Mouse (Mus musculus) forebrain, postnatal 0 days (tissue): Measurements from ENCODE around the gene Zdhhc1. TPM values are rescaled to one million over a fixed set of nuclear protein-coding genes. Genes with fewer than 3 reads are reported as not detected.

Experiments used
- ATAC-seq: fragments of 200-750 bp; cut with Nextera tagmentation; 2 replicates; pipeline ENCODE4 v1.8.0; 2017; ENCODE audit warnings: mild to moderate bottlenecking, moderate library complexity
- DNase-seq: peaks from one replicate; pipeline ENCODE4 v3.0.0-alpha.2; 2015
- H3K27ac ChIP-seq: fragments of 300-500 bp; sonication (generic); 2 replicates; pipeline ENCODE4 v1.5.1; 2014; ENCODE audit warnings: low read depth, mild to moderate bottlenecking, antibody characterized with exemption, low read length, moderate library complexity, mixed read lengths
- H3K27me3 ChIP-seq: fragments of 300-500 bp; sonication (generic); 2 replicates; pipeline ENCODE4 v1.6.1; 2014; ENCODE audit warnings: mild to moderate bottlenecking, low read length, mixed read lengths; ENCODE audit not compliant: insufficient read depth
- H3K36me3 ChIP-seq: fragments of 300-500 bp; sonication (generic); 2 replicates; pipeline ENCODE4 v1.6.1; 2014; ENCODE audit warnings: mild to moderate bottlenecking, moderate library complexity; ENCODE audit not compliant: insufficient read depth
- H3K4me1 ChIP-seq: fragments of 300-500 bp; sonication (generic); 2 replicates; pipeline ENCODE4 v1.6.1; 2014; ENCODE audit warnings: antibody characterized with exemption; ENCODE audit not compliant: insufficient read depth
- H3K4me2 ChIP-seq: fragments of 300-500 bp; sonication (generic); 2 replicates; pipeline ENCODE4 v1.6.1; 2014; ENCODE audit warnings: low read depth, mild to moderate bottlenecking, moderate library complexity
- H3K4me3 ChIP-seq: fragments of 300-500 bp; sonication (generic); 2 replicates; pipeline ENCODE4 v1.5.1; 2014; ENCODE audit warnings: low read depth, low read length, mixed read lengths
- H3K9ac ChIP-seq: fragments of 300-500 bp; sonication (generic); 2 replicates; pipeline ENCODE4 v1.6.1; 2014; ENCODE audit warnings: mild to moderate bottlenecking
- H3K9me3 ChIP-seq: fragments of 300-500 bp; sonication (generic); 2 replicates; pipeline ENCODE4 v1.6.1; 2016; ENCODE audit warnings: low read length
- CTCF ChIP-seq: sonication (generic); IDR thresholded peaks from 2 replicates; pipeline ENCODE4 v1.5.1; 2016; ENCODE audit warnings: antibody characterized with exemption, control low read depth, low read depth
- WGBS: fragments of 180-500 bp; shearing (Covaris S2); extraction: QIAGEN DNeasy Blood & Tissue Kit; methylation state at CpG from one replicate; pipeline ENCODE4 v1.1.7; 2014; 5-methylcytosine and 5-hydroxymethylcytosine counted together
- polyA plus RNA-seq: library from polyadenylated mRNA; unstranded; fragments of >200 nt; fragmentation: Nextera tagmentation; extraction: Ambion mirVana; gene quantifications from 2 replicates; pipeline ENCODE4 v1.2.1, GENCODE M21; 2015
- total RNA-seq: library from RNA; depleted of rRNA; stranded (reverse); fragments of >200 nt; gene quantifications from 2 replicates; pipeline ENCODE4 v1.2.3, GENCODE M21; 2014

The Zdhhc1 gene
- total and polyA plus RNA-seq, 2 experiments from 2014 or later, result 22.7 to 30.4 TPM

DNA sequence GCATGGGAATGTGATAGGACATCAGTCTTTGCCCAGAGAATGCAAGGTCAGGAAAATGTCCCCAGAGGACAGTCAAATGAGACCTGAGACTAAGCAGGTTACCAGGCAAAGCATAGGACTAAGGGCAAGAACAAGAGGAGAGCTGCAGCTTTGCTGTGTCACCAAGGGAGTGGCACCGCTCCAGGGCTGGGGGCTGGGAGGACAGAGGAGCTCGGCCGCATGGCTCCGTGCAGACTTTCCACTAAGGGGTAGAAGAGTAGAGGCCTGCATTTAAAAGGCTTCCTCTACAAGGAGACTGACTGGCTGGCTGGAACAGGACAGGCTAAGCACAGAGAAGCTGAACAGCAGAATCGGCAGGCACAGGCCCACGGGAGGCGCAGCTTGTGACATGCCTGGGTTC, 32.1 kb downstream of the Zdhhc1 start:
- no peak for TF ChIP-seq CTCF
- H3K4me1 ChIP-seq, result peaks cover 11% of the 10 kb centered on the region; the same call in 1 of the 2 replicates
- no peak for DNase-seq
- no peak overlapping the region for H3K9ac ChIP-seq
- ATAC-seq, result no peak
- peaks cover 3% of the 10 kb centered on the region; the same call in 1 of the 2 replicates for H3K36me3 ChIP-seq
- H3K4me3 ChIP-seq, result no peak overlapping the region
- H3K4me2 ChIP-seq, result no peak overlapping the region
- H3K27ac ChIP-seq, result no peak overlapping the region
- 71% methylated on average over 7 of the region's 7 CpGs for WGBS
- no peaks in the 10 kb centered on the region for H3K27me3 ChIP-seq
- no peaks in the 10 kb centered on the region for H3K9me3 ChIP-seq

DNA sequence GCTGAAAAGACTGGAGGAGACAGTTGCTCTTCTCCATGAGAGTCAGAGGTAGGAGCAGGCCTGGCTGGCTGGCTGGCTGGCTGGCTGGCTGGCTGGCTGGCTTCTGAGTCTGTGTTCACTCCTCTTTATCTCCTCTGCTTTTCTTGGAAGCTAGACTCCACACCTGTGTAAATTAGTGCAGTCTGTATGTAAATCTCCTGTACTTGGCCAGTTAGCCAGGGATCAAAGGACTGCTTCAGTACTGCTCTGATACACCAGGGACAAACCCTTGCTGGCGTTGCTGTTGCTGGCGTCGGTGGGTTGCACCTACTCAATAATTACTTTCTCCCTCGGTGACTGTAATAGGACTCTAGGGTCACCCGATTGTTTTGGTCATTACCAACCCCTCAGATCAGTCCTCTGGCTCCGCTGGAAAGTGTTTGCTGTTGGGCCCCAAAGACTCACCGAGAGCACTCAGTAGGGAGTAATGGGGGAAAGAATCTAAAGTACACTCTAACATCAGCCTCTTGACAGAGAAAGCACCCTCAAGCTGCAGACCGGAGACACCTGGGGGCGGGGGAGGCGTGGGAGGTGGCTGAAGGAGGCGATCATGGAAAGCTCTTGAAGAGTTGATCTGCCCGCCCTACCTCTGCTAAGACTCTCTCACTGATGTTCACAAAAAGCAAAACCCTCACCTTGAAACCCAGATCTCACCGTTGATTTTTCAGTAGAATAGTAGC, 35.5 kb downstream of the Zdhhc1 start:
- Histone ChIP-seq H3K36me3 (no peaks in the 10 kb centered on the region), H3K4me1 (no peaks in the 10 kb centered on the region), H3K9ac (no peak overlapping the region), H3K4me2 (no peak overlapping the region), H3K27me3 (no peaks in the 10 kb centered on the region), H3K27ac (no peak overlapping the region), H3K9me3 (no peaks in the 10 kb centered on the region), H3K4me3 (no peak overlapping the region)
- WGBS, result 74% methylated on average over 13 of the region's 13 CpGs
- ATAC-seq (no peak), DNase-seq (no peak)
- TF ChIP-seq CTCF, result no peak

DNA sequence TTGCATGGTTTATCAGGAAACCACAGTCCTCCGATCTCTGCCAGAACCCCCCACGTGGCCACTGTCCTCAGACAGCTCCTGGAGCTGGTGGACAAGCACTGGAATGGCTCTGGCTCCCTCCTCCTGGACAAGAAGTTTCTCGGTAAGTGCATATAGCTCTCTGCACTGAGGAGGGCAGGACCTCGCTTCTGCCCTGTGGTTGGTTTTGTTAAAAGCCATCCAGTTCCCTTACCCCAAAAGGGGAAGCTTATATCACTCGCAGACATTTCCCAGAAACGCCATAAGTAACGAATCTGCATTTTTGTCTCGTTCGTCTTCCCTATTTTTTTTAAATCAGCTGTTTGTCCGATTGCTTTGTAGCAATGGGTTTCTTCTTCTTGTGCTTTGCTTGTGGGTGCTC, 41.5 kb downstream of the Zdhhc1 start:
- no peak overlapping the region for H3K4me3 ChIP-seq
- no peak overlapping the region for H3K27ac ChIP-seq
- no peaks in the 10 kb centered on the region for H3K4me1 ChIP-seq
- H3K36me3 ChIP-seq, result no peaks in the 10 kb centered on the region
- ATAC-seq, result no peak
- no peaks in the 10 kb centered on the region for H3K27me3 ChIP-seq
- no peak for TF ChIP-seq CTCF
- no peaks in the 10 kb centered on the region for H3K9me3 ChIP-seq
- H3K9ac ChIP-seq, result no peak overlapping the region
- DNase-seq, result no peak
- no peak overlapping the region for H3K4me2 ChIP-seq
- 62% methylated on average over 10 of the region's 10 CpGs for WGBS

DNA sequence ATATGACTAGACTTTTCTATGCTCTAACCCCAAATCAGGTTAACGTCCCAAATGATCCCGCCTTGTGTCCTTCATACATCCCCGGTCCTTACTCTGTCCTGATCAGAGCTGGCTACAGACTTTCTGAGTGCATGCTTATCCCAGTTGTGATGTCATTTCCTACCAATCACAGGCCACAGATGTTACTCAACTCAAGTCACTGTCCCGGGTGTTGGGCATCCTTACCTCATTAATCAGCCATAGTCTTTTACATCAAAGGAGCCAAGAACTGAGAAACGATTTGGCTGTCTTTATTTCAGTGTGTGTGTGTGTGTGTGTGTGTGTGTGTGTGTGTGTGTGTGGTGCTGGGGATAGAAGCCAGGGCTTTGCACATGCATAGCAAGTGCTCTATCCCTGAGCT, 42.6 kb downstream of the Zdhhc1 start:
- no peak for TF ChIP-seq CTCF
- no peaks in the 10 kb centered on the region for H3K36me3 ChIP-seq
- 67% methylated on average over 5 of the region's 5 CpGs for WGBS
- ATAC-seq (no peak), DNase-seq (no peak)
- H3K4me2 ChIP-seq, result no peak overlapping the region
- H3K27ac ChIP-seq, result no peak overlapping the region
- no peak overlapping the region for H3K4me3 ChIP-seq
- no peaks in the 10 kb centered on the region for H3K9me3 ChIP-seq
- no peaks in the 10 kb centered on the region for H3K27me3 ChIP-seq
- H3K4me1 ChIP-seq, result no peaks in the 10 kb centered on the region
- H3K9ac ChIP-seq, result no peak overlapping the region

DNA sequence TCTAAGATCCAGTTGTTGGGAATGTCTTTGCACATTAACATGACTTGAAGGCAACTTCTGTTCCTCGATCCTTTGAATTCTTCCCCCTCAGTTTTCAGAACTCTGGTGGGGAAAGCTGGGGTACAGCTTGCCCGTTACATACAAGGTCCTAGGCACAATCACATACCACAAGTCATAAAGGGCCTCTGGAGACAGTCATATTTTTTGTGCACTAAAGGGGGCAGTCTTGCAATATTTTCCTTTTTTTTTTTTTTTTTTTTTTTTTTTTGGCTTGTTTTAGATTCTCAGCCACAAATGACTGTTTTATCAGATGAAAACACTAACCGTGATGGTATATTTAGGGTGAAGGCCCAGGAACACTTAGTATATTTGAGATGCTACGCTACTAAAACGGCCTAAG, 43.4 kb downstream of the Zdhhc1 start:
- TF ChIP-seq CTCF, result peak; percentile 32
- H3K36me3 ChIP-seq, result no peaks in the 10 kb centered on the region
- H3K4me2 ChIP-seq, result no peak overlapping the region
- no peaks in the 10 kb centered on the region for H3K9me3 ChIP-seq
- 81% methylated on average over 5 of the region's 5 CpGs for WGBS
- H3K4me1 ChIP-seq, result no peaks in the 10 kb centered on the region
- DNase-seq, result no peak
- no peak for ATAC-seq
- H3K4me3 ChIP-seq, result no peak overlapping the region
- H3K9ac ChIP-seq, result no peak overlapping the region
- H3K27me3 ChIP-seq, result no peaks in the 10 kb centered on the region
- no peak overlapping the region for H3K27ac ChIP-seq

DNA sequence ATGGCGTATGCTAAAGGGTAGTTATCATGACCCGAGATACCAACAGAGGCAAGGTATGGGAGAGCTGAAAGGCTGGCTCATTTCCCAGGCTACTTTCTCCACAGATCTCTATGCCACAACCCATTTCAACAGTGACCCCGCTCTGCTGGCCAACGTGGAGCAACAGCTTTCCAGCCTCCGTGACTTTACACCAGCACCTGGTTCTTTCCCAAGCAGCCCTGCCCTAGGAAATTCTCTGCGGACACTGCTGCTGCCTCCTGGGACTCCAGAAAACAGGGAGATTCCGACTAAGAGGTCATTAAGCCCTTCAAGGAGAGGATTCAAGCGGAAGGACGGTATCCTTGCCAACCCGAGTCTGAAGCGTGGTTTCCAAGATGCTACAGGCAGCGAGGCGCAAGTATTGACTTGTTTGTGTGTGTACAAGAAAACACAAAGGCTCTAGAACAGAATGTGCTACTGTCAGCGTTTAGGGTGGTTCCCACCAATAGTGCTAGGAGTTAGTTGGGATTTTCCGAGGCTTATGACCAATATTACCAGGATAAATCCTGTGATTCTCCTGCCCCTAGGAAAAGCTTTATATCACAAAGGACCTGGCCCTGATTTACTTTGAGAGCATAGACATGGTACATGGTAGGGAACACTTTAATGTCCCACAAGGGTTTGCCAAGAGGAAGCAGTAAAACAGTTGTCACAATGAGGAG, 44.6 kb downstream of the Zdhhc1 start:
- H3K4me3 ChIP-seq, result no peak overlapping the region
- no peak overlapping the region for H3K27ac ChIP-seq
- DNase-seq, result no peak
- WGBS, result 37% methylated on average over 15 of the region's 15 CpGs
- no peak overlapping the region for H3K9ac ChIP-seq
- no peaks in the 10 kb centered on the region for H3K4me1 ChIP-seq
- no peak for ATAC-seq
- no peaks in the 10 kb centered on the region for H3K27me3 ChIP-seq
- H3K36me3 ChIP-seq, result no peaks in the 10 kb centered on the region
- no peaks in the 10 kb centered on the region for H3K9me3 ChIP-seq
- TF ChIP-seq CTCF, result no peak
- H3K4me2 ChIP-seq, result no peak overlapping the region

DNA sequence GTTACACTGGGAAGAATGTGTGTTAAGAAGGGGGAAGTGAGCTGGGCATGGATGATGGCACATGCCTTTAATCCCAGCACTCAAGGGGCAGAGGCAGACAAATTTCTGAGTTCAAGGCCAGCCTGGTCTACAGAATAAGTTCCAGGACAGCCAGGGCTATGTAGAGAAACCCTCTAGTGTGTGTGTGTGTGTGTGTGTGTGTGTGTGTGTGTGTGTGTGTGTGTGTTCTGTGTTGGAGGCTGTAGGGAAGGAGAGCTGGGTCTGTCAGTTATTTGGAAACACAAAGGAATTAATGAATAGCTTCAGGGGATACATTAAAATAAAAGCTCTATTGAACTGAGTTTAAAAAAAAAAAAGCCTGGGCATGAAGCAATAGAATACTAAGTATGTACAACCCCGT, 45.7 kb downstream of the Zdhhc1 start:
- no peak overlapping the region for H3K4me3 ChIP-seq
- ATAC-seq (no peak), DNase-seq (no peak)
- 18% methylated on average over 1 of the region's 1 CpGs for WGBS
- H3K27me3 ChIP-seq, result no peaks in the 10 kb centered on the region
- H3K27ac ChIP-seq, result no peak overlapping the region
- TF ChIP-seq CTCF, result no peak
- no peaks in the 10 kb centered on the region for H3K36me3 ChIP-seq
- H3K4me2 ChIP-seq, result no peak overlapping the region
- no peaks in the 10 kb centered on the region for H3K9me3 ChIP-seq
- H3K9ac ChIP-seq, result no peak overlapping the region
- H3K4me1 ChIP-seq, result peaks cover 2% of the 10 kb centered on the region
